Mouse (Mus musculus) brain, embryonic 14.5 days (tissue): ENCODE measurements at regions not wholly inside any gene's neighbourhood (a gene's known extent, or its start where the extent isn't known, plus 50 kb on each side); places are given as distances from the start of the nearest gene placed in this dataset.

Experiments
- CTCF ChIP-seq: fragments of 200-500 bp; IDR thresholded peaks from 2 replicates; pipeline ENCODE4 v1.5.1; 2012; ENCODE audit warnings: inconsistent platforms, mild to moderate bottlenecking, moderate library complexity, borderline replicate concordance; ENCODE audit not compliant: insufficient read depth, insufficient read length; ENCODE audit errors: extremely low read depth
- POLR2A ChIP-seq: fragments of 200-500 bp; IDR thresholded peaks from 2 replicates; pipeline ENCODE4 v1.6.1; 2012; ENCODE audit warnings: mild to moderate bottlenecking, inconsistent platforms, borderline replicate concordance; ENCODE audit not compliant: poor library complexity, insufficient read depth, insufficient read length, severe bottlenecking; ENCODE audit errors: extremely low read depth

DNA sequence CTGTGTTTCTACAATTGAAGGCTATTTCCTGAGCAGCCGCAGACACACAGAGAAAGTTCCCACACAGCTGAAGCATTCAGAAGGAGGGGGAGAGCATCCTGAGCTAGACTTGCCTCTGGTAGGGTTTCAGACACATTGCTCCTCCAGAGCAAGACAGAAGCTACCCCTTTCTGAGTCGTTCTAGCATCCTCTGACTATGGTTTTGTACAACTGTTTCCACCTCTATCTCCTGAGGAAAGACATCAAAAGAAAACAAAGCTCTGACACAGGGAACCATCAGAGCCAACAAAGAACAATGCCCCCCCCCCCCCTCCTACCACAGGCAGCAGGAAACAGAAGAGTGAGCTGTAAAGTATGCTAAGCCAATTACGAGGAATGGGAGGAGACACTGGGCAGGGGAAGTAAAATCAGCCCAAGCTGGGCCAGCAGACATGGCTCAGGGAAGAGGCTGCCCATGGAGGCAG, 132.3 kb upstream of the Atp2b1 start:
- TF ChIP-seq CTCF: no peak
- TF ChIP-seq POLR2A: no peak
